Mouse (Mus musculus): ENCODE data around the gene Tent5b. TPM values are rescaled to one million over a fixed set of nuclear protein-coding genes. Genes with fewer than 3 reads are reported as not detected.

The Tent5b gene
- polyA plus RNA-seq, 1 experiment from 2014 or later = 2.8 TPM

- no peak for TF ChIP-seq CTCF (IDR thresholded peaks at IDR 0.05; ENCODE audit: low read depth)
- no peaks in the 10 kb centered on the region for H3K9me3 ChIP-seq (replicated peaks; ENCODE audit: low read length)
- ATAC-seq (replicated peaks; ENCODE audit: low FRiP score, low read depth) (no peak), DNase-seq (ENCODE audit: low spot score) (no peak)
- H3K27me3 ChIP-seq (ENCODE audit: insufficient read depth, low read length) = no peaks in the 10 kb centered on the region
- H3K36me3 ChIP-seq (ENCODE audit: insufficient read depth, low read length) = no peaks in the 10 kb centered on the region
- whole genome bisulfite sequencing = 60% methylated on average over 20 of the region's 20 CpGs
- no peak overlapping the region for H3K9ac ChIP-seq (ENCODE audit: low read depth, low read length)
- peaks cover 5% of the 10 kb centered on the region; the same call in 1 of the 2 replicates for H3K4me1 ChIP-seq (replicated peaks; ENCODE audit: insufficient read depth, low read length)
- peak overlapping the region; percentile 36; the same call in 1 of the 2 replicates for H3K27ac ChIP-seq
- H3K4me3 ChIP-seq (replicated peaks; ENCODE audit: low read depth, low read length) = no peak overlapping the region
- H3K4me2 ChIP-seq (ENCODE audit: low read length) = no peak overlapping the region
Measured at GRCm38 (mm10) chr4:133488619-133489392, 8.9 kb downstream of the Tent5b start.

GRCm38 (mm10) chr4:133489489-133490245, 9.7 kb downstream of the Tent5b start:
- Histone ChIP-seq H3K9me3 (replicated peaks; ENCODE audit: low read length) (no peaks in the 10 kb centered on the region), H3K9ac (ENCODE audit: low read depth, low read length) (no peak overlapping the region), H3K4me3 (replicated peaks; ENCODE audit: low read depth, low read length) (no peak overlapping the region), H3K4me1 (replicated peaks; ENCODE audit: insufficient read depth, low read length) (no peaks in the 10 kb centered on the region; the same call in 1 of the 2 replicates), H3K36me3 (ENCODE audit: insufficient read depth, low read length) (no peaks in the 10 kb centered on the region), H3K4me2 (ENCODE audit: low read length) (no peak overlapping the region), H3K27ac (peak overlapping the region; percentile 36; the same call in 1 of the 2 replicates), H3K27me3 (ENCODE audit: insufficient read depth, low read length) (no peaks in the 10 kb centered on the region)
- 35% methylated on average over 4 of the region's 4 CpGs for WGBS
- ATAC-seq (replicated peaks; ENCODE audit: low FRiP score, low read depth) (0 out of 2 replicates have a peak, but pooled peaks have one; percentile 10), DNase-seq (ENCODE audit: low spot score) (peak; percentile 65)
- no peak for TF ChIP-seq CTCF (IDR thresholded peaks at IDR 0.05; ENCODE audit: low read depth)

- Histone ChIP-seq H3K36me3 (ENCODE audit: insufficient read depth, low read length) (no peaks in the 10 kb centered on the region), H3K27me3 (ENCODE audit: insufficient read depth, low read length) (peaks cover 10% of the 10 kb centered on the region), H3K9ac (ENCODE audit: low read depth, low read length) (no peak overlapping the region), H3K4me1 (replicated peaks; ENCODE audit: insufficient read depth, low read length) (no peaks in the 10 kb centered on the region; the same call in 1 of the 2 replicates), H3K4me3 (replicated peaks; ENCODE audit: low read depth, low read length) (no peak overlapping the region), H3K9me3 (replicated peaks; ENCODE audit: low read length) (no peaks in the 10 kb centered on the region), H3K27ac (no peak overlapping the region), H3K4me2 (ENCODE audit: low read length) (no peak overlapping the region)
- WGBS = 38% methylated on average over 10 of the region's 10 CpGs
- no peak for TF ChIP-seq CTCF (IDR thresholded peaks at IDR 0.05; ENCODE audit: low read depth)
- DNase-seq (ENCODE audit: low spot score) (peak; percentile 36), ATAC-seq (replicated peaks; ENCODE audit: low FRiP score, low read depth) (no peak)
Measured at GRCm38 (mm10) chr4:133491800-133492199, 11.9 kb downstream of the Tent5b start.

GRCm38 (mm10) chr4:133493895-133494294, 14.0 kb downstream of the Tent5b start:
- Histone ChIP-seq H3K9me3 (replicated peaks; ENCODE audit: low read length) (no peaks in the 10 kb centered on the region), H3K27ac (peak overlapping the region; percentile 51; the same call in 1 of the 2 replicates), H3K27me3 (ENCODE audit: insufficient read depth, low read length) (peaks cover 23% of the 10 kb centered on the region), H3K4me3 (replicated peaks; ENCODE audit: low read depth, low read length) (peak overlapping the region; percentile 18; the same call in 1 of the 2 replicates), H3K4me2 (ENCODE audit: low read length) (peak overlapping the region; percentile 54), H3K36me3 (ENCODE audit: insufficient read depth, low read length) (no peaks in the 10 kb centered on the region), H3K4me1 (replicated peaks; ENCODE audit: insufficient read depth, low read length) (peaks cover 5% of the 10 kb centered on the region; the same call in 1 of the 2 replicates), H3K9ac (ENCODE audit: low read depth, low read length) (no peak overlapping the region)
- DNase-seq (ENCODE audit: low spot score) = no peak
- no peak for TF ChIP-seq CTCF (IDR thresholded peaks at IDR 0.05; ENCODE audit: low read depth)
- no peak for ATAC-seq (replicated peaks; ENCODE audit: low FRiP score, low read depth)
- 22% methylated on average over 10 of the region's 12 CpGs for WGBS

DNA sequence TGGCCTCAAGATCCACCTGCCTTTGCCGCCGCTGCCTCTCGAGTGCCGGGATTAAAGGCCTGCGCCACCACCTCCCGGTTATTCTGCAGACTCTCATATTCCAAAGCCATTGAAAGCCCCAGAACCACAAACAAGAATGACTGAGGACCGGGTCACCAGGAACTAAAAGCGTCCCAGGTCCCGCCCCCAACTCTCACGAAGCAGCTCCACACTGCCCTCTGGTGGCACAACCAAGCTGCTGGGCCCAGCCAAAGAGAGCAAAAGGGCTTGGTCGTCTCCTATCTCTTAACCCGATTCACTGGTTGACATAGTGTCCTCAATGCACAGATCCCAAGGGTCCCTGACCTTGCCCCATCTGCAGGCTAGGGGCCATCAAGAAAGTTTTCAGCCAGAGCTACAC, 14.5 kb downstream of the Tent5b start:
- WGBS = 0% methylated on average over 12 of the region's 12 CpGs
- peaks cover 29% of the 10 kb centered on the region for H3K27me3 ChIP-seq (ENCODE audit: insufficient read depth, low read length)
- no peaks in the 10 kb centered on the region for H3K9me3 ChIP-seq (replicated peaks; ENCODE audit: low read length)
- H3K36me3 ChIP-seq (ENCODE audit: insufficient read depth, low read length) = no peaks in the 10 kb centered on the region
- no peak overlapping the region for H3K9ac ChIP-seq (ENCODE audit: low read depth, low read length)
- H3K27ac ChIP-seq = peak overlapping the region; percentile 51; the same call in 1 of the 2 replicates
- peak overlapping the region; percentile 54 for H3K4me2 ChIP-seq (ENCODE audit: low read length)
- DNase-seq (ENCODE audit: low spot score) = peak; percentile 94
- H3K4me1 ChIP-seq (replicated peaks; ENCODE audit: insufficient read depth, low read length) = peaks cover 5% of the 10 kb centered on the region; the same call in 1 of the 2 replicates
- peak; percentile 44; the same call in 1 of the 2 replicates for ATAC-seq (replicated peaks; ENCODE audit: low FRiP score, low read depth)
- TF ChIP-seq CTCF (IDR thresholded peaks at IDR 0.05; ENCODE audit: low read depth) = peak; percentile 97
- H3K4me3 ChIP-seq (replicated peaks; ENCODE audit: low read depth, low read length) = peak overlapping the region; percentile 18; the same call in 1 of the 2 replicates

DNA sequence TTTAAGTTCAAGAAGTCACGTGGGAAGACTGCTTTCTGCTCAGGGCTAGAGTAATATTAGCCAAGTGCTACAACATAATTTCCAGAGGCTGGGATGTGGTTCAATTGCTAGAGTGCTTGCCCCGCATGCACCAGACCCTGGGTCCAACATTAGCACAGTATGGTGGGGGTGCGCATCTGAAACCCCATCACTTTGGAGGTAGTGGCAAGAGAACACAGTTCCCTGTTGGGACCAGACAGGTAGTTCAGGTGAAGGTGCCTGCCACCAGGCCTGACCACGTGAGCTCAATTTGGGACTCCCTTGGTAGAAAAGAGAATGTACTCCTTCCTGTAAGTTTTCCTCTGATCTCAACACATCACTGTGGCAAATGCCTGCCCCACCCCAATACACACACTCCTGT, 14.9 kb downstream of the Tent5b start:
- Histone ChIP-seq H3K9ac (ENCODE audit: low read depth, low read length) (no peak overlapping the region), H3K27ac (no peak overlapping the region), H3K4me3 (replicated peaks; ENCODE audit: low read depth, low read length) (no peak overlapping the region), H3K36me3 (ENCODE audit: insufficient read depth, low read length) (no peaks in the 10 kb centered on the region), H3K4me2 (ENCODE audit: low read length) (no peak overlapping the region), H3K27me3 (ENCODE audit: insufficient read depth, low read length) (peaks cover 30% of the 10 kb centered on the region), H3K4me1 (replicated peaks; ENCODE audit: insufficient read depth, low read length) (peaks cover 5% of the 10 kb centered on the region; the same call in 1 of the 2 replicates), H3K9me3 (replicated peaks; ENCODE audit: low read length) (no peaks in the 10 kb centered on the region)
- DNase-seq (ENCODE audit: low spot score) (no peak), ATAC-seq (replicated peaks; ENCODE audit: low FRiP score, low read depth) (no peak)
- TF ChIP-seq CTCF (IDR thresholded peaks at IDR 0.05; ENCODE audit: low read depth) = no peak
- 68% methylated on average over 4 of the region's 4 CpGs for WGBS
